Mouse (Mus musculus): ENCODE measurements around the gene Wipf2. TPM values are rescaled to one million over a fixed set of nuclear protein-coding genes. Genes with fewer than 3 reads are reported as not detected.

Wipf2 gene
- 4.0 TPM for polyA plus RNA-seq (2017; shearing (Covaris generic))

DNA sequence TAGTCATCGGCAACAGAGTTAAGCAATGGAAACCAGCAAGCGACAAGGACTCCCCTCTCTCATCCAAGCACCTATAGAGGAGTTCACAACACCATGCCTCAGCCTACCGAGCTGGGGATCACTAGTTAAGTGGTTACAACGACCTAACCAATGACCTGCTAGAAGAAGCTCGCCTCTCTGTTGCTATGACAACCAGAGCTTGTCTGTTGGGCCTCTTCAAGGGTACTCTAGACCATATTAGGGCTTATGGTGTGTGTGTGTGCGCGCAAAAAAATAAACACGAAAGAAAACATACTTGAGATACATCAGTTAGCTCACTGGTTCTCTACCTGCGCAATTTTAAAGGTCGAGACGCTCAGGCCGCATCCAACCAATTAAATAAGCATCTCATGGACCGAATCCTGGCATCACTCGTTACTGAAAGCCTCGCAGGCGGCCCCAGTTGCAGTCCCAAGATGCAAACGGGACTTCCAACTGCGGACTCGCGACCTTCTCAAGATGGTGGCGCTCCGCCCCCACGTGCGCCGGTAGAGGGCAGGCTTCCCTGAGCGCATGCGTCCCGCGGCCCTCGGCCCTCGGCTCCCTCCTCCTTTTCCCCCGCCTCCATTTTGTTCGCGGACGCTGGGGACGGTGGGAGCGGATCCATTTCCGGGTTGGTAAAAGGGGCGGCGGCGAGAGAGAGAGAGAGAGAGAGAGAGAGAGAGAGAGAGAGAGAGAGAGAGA lies at the start of gene Wipf2:
TSS of gene Wipf2 (plus strand) at position 611 of the 723 bp plus-strand sequence.

GRCm38 (mm10) chr11:98836651-98837141 lies 26.7 kb upstream of the Wipf2 start, which contains the start of gene Rapgefl1:
Gene Rapgefl1, plus strand, starts transcription at chr11:98836785.

GRCm38 (mm10) chr11:98907437-98908173 lies 44.2 kb downstream of the Wipf2 start, which contains the start of gene Cdc6:
Gene Cdc6, plus strand, starts transcription at chr11:98907801.

GRCm38 (mm10) chr11:98927438-98928076 lies 64.1 kb downstream of the Wipf2 start, which contains the start of gene Rara:
Gene Rara, plus strand, starts transcription at chr11:98927818.

Other genes starting within 250 kb of the Wipf2 start
- gene Gm12355, start 238.0 kb upstream of the Wipf2 start, polyA plus RNA-seq (2017; shearing (Covaris generic)), result 4.8 TPM
- gene Gsdma3, start 237.3 kb upstream of the Wipf2 start, polyA plus RNA-seq (2017; shearing (Covaris generic)), result not detected
- 0.31 TPM for gene Gsdma2, start 216.9 kb upstream of the Wipf2 start, polyA plus RNA-seq (2017; shearing (Covaris generic))
- gene Gsdma, start 199.3 kb upstream of the Wipf2 start, polyA plus RNA-seq (2017; shearing (Covaris generic)), result not detected
- gene Psmd3, start 181.1 kb upstream of the Wipf2 start, polyA plus RNA-seq (2017; shearing (Covaris generic)), result 96.4 TPM
- gene Csf3, start 162.4 kb upstream of the Wipf2 start, polyA plus RNA-seq (2017; shearing (Covaris generic)), result not detected
- gene Med24, start 134.2 kb upstream of the Wipf2 start, polyA plus RNA-seq (2017; shearing (Covaris generic)), result 71.9 TPM
- gene Thra, start 123.0 kb upstream of the Wipf2 start, polyA plus RNA-seq (2017; shearing (Covaris generic)), result 4.4 TPM
- gene Nr1d1, start 88.3 kb upstream of the Wipf2 start, polyA plus RNA-seq (2017; shearing (Covaris generic)), result 6.5 TPM
- 13.2 TPM for gene Msl1, start 68.1 kb upstream of the Wipf2 start, polyA plus RNA-seq (2017; shearing (Covaris generic))
- gene Casc3, start 58.7 kb upstream of the Wipf2 start, polyA plus RNA-seq (2017; shearing (Covaris generic)), result 13.3 TPM
- 0.34 TPM for gene Rapgefl1, start 26.9 kb upstream of the Wipf2 start, polyA plus RNA-seq (2017; shearing (Covaris generic))
- gene Cdc6, start 44.2 kb downstream of the Wipf2 start, polyA plus RNA-seq (2017; shearing (Covaris generic)), result 6.7 TPM
- gene Rara, start 64.2 kb downstream of the Wipf2 start, polyA plus RNA-seq (2017; shearing (Covaris generic)), result 48.0 TPM
- gene Gjd3, start 119.4 kb downstream of the Wipf2 start, polyA plus RNA-seq (2017; shearing (Covaris generic)), result not detected
- 33.4 TPM for gene Top2a, start 160.6 kb downstream of the Wipf2 start, polyA plus RNA-seq (2017; shearing (Covaris generic))
- 20.6 TPM for gene Igfbp4, start 177.6 kb downstream of the Wipf2 start, polyA plus RNA-seq (2017; shearing (Covaris generic))
- gene Tns4, start 225.7 kb downstream of the Wipf2 start, polyA plus RNA-seq (2017; shearing (Covaris generic)), result 0.13 TPM